Mouse (Mus musculus) thymus, postnatal 36 days (tissue): ENCODE measurements around the gene Olfr457.
"Not testable (repeated sequence)": the region's sequence is repeated elsewhere in the genome, so short reads cannot be mapped to it uniquely, and the experiment has no call there.

Experiments used
- DNase-seq, 2 experiments: peaks; one replicate each; pipeline ENCODE4 v3.0.0; 2022; ENCODE audit warnings: mixed read lengths in 2 of 2

The Olfr457 gene

DNA sequence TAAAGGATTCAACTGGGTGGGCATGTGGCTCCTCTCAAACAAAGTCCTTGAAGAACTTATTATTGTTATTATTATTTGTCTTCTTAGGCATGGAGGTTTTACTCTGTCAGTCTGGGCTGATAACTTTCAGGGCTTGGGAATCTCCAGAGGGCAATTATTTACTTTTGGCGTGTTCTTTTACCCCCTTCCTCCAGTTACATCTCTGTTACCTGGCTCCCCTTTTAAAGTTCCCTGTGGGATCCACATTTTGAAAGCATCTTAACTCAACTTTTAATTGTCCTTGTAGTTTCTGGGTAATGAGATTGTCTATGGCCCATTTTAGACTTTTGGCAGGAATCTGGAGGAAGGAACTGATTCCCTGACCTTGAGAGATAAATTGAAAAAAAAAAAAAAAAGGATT is at the start of gene Olfr457:
Olfr457 (minus strand) TSS at position 101 of the 400 bp plus-strand sequence.
- no peak for DNase-seq

DNA sequence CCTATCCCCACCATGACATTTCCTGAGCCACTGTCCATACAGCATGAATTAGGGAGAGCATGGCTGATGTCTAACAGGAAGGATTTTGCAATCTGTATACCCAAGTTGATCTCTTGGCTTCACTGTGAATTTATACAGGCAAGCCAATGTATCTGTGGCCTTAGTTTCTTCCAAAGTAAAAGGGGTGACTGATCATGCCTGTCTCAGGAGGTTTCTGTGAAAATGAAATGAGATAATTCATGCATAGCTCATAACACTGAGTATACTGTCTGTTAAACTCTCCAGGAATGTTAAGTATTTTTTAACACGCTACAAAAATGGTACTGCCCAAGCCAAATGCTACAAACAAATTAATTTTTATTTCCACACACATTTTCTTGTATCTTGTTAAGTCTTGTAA is 37.3 kb upstream of the Olfr457 start:
- no peak for DNase-seq

DNA sequence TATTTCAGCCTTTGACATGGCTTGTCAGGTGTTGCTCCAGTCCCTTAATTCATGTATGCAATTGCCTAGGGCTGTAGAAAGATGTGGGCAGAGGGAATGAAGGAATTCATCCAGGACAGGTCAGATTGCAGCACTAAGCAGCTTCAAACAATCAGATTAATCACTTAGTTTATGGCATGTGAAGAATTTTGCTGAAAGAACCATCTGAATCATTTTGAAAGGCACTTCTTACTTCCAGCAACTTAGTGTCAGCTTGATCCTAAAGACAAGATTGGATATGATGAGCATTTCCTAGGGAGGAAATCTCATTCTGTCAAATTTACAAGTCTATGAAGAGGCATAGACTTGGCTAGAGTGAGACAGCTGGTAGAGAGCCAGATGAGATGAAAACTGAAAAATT is 33.2 kb upstream of the Olfr457 start:
- DNase-seq = no peak

DNA sequence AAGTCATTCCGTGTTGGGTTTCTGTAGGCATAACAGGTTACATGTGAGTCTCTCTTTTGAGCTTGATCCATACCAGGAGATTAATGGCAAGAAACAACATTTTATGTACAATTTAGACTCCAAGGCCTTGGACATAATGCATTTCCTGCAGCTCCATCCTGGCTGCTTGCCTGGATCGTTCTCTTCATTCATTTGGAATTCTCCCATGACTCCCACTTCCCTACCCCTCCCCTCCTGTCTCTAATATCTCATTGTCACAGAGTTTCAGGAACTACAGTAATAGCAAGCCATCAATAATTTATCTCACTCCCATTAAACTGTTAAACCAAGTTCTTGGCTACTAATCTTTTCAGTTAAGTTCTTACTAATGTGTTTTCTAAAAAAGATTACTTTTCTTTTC is 27.3 kb upstream of the Olfr457 start:
- DNase-seq = no peak

DNA sequence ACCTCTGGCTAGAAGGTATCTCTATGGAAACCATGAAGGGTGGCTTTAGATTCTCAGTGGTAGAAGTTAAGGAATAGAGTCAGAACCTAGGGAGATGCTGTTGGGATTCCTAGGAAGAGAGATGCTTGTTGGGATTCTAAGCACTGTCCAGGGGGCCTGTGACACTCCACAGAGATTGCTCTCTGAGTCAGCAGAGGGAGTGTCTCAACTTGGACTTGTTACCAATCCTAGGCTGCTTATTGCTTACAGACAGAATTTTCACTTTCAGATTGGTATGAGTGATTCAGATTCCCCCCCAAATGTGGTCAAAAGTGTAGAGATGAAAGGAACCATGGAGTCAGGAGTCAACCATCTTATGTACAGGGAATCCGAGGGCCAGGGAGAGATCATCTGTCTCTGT is 13.6 kb upstream of the Olfr457 start:
- no peak for DNase-seq

DNA sequence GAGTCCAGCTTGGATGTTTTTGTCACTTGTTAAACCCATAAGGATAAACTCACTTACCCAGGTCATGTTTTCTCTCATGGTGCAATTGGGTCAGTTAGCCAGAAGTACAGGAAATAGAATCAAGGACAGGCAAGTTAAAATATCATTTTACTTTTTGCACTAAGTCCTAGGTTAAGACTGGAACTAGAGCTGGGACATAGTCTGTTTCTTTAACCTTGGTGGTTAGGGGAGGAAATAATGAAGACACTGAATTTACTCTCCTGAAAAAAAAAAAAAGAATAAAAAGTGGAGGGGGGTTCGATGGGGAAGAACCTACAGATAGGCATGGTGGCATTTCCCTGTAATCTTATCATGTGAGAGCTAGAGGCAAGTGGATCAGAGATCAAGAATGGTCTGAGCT is 11.0 kb upstream of the Olfr457 start, which contains the start of gene Olfr456:
Olfr456 (minus strand) TSS at position 101 of the 400 bp plus-strand sequence.
- DNase-seq = no peak

DNA sequence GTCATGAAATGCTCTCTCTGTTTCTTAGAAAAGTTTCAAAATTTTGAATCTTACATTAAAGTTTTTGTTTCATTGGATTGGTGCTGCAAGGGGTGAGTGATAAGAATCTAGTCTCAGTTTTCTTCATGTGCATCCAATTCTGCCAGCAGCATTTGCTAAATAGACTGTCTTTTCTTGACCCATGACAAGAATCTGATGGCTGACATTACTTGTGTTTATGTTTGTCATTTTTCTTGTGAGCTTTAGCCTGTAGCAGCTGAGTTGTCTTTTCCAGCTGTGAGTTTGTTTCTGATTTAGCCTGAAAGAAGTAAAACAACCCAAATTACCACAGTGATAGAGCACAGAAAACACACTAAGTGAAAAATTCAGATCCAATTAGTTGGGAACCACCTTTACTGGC is 8.5 kb upstream of the Olfr457 start:
- DNase-seq = no peak

DNA sequence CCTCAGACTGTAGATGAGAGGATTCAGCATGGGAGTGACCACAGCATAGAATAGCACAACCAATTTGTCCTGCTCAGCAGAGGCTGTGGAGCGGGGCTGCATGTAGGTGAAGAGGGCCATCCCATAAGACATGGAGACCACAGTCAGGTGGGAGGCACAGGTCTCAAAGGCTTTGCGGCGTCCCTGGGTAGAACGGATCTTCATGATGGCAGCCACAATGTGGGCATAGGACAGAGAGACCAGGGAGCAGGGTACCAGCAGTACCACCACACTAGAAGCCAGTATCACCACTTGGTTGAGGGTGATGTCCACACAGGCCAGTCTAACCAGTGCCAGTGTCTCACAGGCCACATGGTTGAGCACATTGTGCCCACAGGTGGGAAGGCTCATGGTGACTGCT is 4.8 kb downstream of the Olfr457 start:
- not testable (repeated sequence) for DNase-seq

DNA sequence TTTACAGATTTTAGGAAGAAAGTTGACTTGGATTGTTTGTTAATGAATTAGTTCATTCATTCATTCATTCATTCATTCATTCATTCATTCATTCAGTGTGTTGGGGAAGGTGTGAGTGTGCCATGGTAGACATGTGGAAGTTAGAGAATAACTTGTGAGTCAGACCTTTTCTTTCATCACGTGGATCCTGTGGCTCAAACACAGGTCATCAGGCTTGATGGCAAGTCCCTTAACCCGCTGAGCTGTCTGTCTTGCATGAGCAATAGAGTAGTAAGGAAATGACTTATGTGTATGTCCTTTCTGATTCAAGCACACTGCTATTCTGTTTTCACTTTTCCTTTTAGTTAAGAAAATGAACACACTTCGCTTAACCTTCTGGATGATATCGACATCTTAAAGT is 5.6 kb downstream of the Olfr457 start:
- no peak for DNase-seq

DNA sequence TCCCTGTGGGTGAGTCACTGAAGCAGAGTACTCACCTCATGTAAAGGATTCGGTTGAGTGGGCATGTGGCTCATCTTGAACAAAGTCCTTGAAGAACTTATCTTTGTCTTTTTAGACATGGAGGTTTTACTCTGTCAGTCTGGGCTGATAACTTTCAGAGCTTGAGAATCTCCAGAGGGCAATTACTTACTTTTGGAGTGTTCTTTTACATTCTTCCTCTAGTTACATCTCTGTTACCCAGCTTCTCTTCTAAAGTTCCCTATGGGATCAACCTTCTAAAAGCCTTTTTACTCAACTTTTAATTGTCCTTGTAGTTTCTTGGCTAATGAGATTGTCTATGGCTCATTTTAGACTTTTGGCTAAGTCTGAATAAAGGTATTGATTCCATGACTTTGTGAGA is 11.0 kb downstream of the Olfr457 start, which contains the start of gene Olfr458:
Olfr458 (minus strand) TSS at position 101 of the 400 bp plus-strand sequence.
- DNase-seq = no peak

DNA sequence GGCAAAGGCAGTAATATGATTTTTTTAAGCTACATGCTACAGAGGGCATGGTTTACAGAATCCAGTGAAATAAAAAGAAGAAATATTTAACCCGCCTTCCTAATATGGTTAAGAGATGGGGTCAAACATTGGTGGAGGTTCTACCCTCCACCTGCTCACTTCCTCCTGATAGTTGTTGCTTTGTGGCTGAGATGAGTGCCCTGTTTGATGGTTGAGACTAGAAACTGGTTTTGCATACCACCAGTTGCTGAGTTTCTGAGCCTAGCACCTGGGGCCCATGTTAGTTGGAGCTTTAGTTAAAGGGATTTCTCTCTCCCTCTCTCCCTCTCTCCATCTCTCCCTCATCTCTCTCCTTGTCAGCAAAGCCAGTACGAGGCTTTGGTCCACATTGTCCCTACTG is 28.8 kb downstream of the Olfr457 start:
- no peak for DNase-seq

DNA sequence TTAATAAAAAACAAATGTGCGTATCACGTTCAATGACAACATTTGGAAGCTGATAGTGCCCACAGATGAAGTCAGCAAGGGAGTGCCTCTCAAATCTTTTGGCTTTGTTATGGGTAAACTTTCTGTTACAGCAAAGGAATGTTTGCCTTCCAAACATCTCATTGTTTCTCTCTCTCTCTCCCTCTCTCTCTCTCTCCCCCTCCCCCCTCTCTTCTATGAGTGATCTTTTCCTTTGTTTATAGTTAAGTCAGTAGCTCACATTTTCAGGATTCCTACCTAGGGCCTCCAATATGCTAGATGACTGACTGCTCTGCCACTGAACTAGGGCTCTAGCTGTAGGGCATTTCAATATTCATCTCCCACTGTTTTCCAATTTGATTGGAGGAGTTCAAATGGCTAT is 31.6 kb downstream of the Olfr457 start:
- DNase-seq = no peak

DNA sequence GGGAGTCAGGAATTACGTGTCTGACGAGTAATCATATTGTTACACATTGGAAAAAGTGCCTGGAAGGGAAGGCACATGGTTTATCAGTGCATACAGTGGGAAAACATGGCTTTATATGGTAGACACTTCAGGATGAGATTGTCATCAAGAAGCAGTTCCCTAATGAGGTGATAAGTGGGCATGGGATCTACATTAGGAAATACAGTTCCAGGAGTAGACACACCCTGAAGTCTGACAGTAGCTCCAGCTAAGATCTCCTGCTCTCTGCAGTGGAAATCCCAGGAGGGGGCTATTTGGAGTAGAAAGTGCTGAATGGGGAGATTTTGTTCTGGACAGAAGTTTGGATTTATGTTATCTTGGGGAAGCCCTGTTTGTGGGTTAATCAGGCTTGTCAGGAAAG is 34.7 kb downstream of the Olfr457 start:
- DNase-seq = no peak

DNA sequence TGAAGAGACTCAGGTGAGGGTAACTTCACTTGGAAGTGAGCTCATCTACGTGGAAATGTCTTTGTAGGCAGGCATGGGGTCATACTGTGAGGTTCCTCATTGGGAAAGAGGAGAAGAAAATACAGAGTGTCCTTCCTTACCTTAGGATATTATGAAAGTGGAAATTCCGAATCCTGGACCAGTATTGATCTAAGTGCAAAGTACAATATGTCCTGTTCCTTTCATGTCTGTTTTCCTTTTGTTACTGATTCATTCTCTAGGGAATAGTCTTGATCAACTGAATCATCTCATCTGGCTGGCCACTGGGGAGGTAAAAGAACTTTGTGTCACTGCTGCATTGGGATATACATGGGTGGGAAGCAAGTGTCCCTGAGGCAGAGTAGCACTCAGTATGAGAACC is 40.6 kb downstream of the Olfr457 start:
- DNase-seq = no peak

DNA sequence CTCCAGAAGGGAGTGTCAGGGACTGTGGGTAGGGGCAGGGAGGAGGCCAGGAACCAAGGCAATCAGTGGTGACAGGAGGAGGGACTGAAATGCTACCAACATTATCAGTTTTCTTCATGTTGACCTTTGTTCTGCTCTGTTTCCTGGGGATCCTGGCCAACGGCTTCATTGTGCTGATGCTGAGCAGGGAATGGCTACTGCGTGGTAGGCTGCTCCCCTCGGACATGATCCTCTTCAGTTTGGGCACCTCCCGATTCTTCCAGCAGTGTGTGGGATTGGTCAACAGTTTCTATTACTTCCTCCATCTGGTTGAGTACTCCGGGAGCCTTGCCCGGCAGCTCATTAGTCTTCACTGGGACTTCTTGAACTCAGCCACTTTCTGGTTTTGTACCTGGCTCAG is 41.7 kb downstream of the Olfr457 start, which contains the start of gene Tas2r126:
Tas2r126 (plus strand) TSS at position 90 of the 400 bp plus-strand sequence.
- no peak for DNase-seq

DNA sequence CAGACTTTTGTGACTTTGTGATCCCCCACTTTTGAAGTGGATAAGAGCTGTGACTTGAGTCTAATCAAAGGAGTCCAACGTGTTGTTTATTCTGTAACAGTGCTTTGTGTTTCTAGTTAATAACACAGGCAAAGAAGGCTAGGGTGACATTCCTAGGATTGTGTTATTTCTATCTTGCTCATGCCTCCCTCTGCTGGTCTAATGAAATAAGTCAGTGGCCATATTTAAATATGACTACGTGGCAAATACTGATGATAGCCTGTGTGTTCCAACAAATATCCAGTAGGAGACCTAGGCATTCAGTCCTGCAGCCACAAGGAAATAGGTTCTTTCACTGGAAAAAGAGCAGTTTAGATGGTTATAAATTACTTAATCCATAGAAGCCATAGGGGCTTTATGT is 42.6 kb downstream of the Olfr457 start:
- no peak for DNase-seq

DNA sequence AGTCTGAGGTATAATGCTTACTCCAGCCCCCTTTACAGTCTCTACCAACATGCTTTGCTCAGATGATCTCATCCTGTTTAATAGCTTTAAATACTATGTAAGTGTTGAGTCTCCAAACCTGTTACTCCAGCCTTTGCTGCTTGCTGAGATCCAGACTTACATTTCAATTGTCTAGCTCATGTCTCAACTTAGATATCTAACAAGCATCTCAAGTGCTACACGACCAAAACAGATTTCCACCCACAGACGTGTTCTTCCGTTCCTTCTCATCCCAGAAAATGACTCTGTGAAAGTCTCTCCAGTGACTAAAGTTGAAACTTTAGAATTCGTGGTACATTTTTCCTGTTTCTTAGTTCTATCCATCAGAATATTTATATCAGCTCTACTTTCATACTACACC is 49.8 kb downstream of the Olfr457 start:
- no peak for DNase-seq

DNA sequence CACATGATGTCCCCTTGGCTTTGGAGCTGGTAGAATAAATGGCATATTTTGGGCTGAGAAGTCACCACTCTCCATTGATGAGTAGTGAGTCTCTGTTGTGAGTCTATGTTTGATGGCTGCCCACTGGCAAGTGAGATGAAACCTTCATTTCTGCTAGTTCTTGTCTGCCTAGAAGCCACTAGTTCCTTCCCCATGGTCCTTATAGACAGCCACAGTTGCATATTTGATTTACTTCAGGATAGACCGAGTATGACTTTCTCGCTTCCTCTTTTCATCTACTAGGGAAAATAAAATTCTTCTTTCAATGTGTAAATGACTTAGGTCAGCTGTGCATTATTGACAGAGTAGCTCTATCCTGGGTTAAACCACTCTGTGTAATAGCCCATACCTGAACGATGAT is 51.7 kb downstream of the Olfr457 start:
- no peak for DNase-seq

DNA sequence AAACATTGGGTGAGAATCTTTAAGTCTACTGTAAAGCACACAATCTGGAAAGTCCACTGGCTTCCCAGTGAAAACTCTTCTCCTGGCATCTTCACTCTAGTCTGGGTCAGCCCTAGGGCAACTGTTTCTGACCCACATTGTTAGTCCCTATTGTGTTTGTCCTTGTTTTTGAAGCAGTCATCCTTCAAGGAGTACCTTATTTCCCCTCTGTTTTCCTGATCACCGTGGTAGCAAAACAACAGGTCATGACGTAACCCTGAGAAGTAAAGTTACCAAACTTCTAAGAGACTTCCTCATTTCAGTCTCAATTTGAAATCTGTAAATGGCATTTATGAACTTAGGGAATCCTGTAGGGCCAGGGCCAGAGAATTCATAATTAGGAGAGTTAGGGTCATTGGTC is 54.7 kb downstream of the Olfr457 start:
- DNase-seq = no peak

DNA sequence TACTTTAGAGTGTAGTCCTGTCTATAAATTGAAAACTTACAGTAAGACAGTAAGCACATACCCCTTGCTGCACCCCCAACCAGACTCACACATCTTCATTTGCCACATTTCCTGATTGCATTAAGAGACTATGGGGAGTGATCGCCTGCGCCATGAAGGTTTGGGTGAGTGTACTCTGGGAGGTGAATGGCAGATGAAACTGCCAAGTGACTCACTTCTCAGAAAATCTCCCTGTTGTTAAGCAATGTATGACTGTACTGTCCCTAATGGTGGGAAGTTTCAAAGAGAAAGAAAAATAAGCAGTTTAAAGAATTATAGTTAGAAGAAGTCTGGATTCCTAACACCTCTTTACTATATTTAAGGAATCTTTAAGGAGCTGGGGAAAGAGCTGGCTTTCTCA is 56.7 kb downstream of the Olfr457 start:
- DNase-seq = no peak
